Mouse (Mus musculus): ENCODE measurements around the gene Ccdc130.

GRCm38 (mm10) chr8:84303951-84304350, 33.8 kb upstream of the Ccdc130 start:
- TF ChIP-seq CTCF (IDR thresholded peaks at IDR 0.05; ENCODE audit: low read depth, low read length) (no peak), GATA1 (IDR thresholded peaks at IDR 0.05; ENCODE audit: borderline replicate concordance, low read length) (no peak), POLR2AphosphoS5 (IDR thresholded peaks at IDR 0.05; ENCODE audit: insufficient replicate concordance, low read depth, low read length) (no peak), TAL1 (conservative IDR thresholded peaks at IDR 0.05; ENCODE audit: low read depth, low read length) (no peak), GATA2 (IDR thresholded peaks at IDR 0.05; ENCODE audit: borderline replicate concordance, low read depth, low read length) (no peak)
